Mouse (Mus musculus) small intestine, adult 2 months (tissue): ENCODE results near the gene Rcan1.

ENCODE experiments used
- CTCF ChIP-seq: fragments of 200-500 bp; IDR thresholded peaks from 2 replicates; pipeline ENCODE4 v1.5.1; 2012; ENCODE audit warnings: low read depth, mild to moderate bottlenecking, control low read depth, inconsistent platforms, low read length, moderate library complexity, mixed read lengths; ENCODE audit not compliant: insufficient replicate concordance, insufficient read length; ENCODE audit errors: extremely low read depth
- POLR2A ChIP-seq: fragments of 200-500 bp; IDR thresholded peaks from 2 replicates; pipeline ENCODE4 v1.6.1; 2012; ENCODE audit warnings: low read depth, mild to moderate bottlenecking, control low read depth, inconsistent platforms, low read length, moderate library complexity

- no peak for TF ChIP-seq POLR2A
- TF ChIP-seq CTCF = no peak
Observed at GRCm38 (mm10) chr16:92376976-92377375, 93.7 kb downstream of the Rcan1 start.
